Mouse (Mus musculus) kidney, adult 2 months (tissue): ENCODE data around the gene Snai1.

Source experiments
- CTCF ChIP-seq: fragments of 200-500 bp; conservative IDR thresholded peaks from 2 replicates; pipeline ENCODE4 v1.5.1; 2011; ENCODE audit warnings: low read depth, mild to moderate bottlenecking, control low read depth, low read length, moderate library complexity, mixed read lengths; ENCODE audit not compliant: insufficient read depth, insufficient read length
- POLR2A ChIP-seq: fragments of 200-500 bp; IDR thresholded peaks from one replicate; pipeline ENCODE4 v1.6.1; 2011; ENCODE audit warnings: low read depth, low read length, control low read depth

DNA sequence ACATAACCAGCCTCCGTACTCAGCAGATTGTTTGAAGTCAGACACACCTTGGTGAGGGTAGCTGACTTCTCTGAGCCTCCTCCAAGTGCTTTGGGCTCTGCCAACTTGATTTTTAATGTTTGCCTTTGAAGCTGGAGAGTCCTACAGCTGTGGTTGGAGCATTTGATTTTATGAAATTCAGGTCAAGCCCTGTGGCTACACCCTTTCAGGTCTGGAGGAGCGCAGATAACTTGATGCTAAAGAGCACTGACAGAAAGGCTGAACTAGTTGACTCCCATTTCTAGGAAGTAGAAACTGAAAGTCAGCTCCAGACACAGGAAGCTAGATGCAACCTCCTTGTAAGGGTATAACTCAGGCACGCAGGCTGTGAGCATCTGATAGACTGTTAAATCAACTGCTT lies 32.9 kb upstream of the Snai1 start:
- no peak for TF ChIP-seq CTCF
- TF ChIP-seq POLR2A: no peak
